Mouse (Mus musculus): ENCODE measurements around the gene Dab1. TPM values are rescaled to one million over a fixed set of nuclear protein-coding genes. Genes with fewer than 3 reads are reported as not detected.

Dab1 gene
- total RNA-seq, 2 experiments from 2014 or later = 0.57 to 1.2 TPM

DNA sequence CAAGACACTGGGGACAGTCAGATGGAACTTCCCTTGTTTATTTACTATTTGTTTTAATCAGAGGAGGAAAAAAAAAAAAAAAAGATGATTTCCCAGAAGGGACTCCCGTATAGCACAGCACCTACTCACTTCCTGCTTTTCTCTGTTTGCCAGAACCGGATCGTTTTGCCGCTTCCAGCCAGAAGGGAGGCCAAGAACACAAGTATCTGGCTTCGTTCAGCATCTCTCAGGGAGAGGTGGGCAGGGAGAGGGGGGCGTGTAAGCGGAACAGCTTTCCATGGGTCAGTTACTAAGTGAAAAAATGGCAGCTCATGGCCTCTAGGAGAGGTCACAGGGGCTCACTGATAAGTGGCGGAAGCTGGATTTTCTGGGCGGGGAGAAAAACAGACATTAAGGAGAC lies 836.0 kb downstream of the Dab1 start:
- DNase-seq = no peak

- DNase-seq = no peak
Measured at GRCm38 (mm10) chr4:104455760-104456159, 836.6 kb downstream of the Dab1 start.

- no peak for DNase-seq
Measured at GRCm38 (mm10) chr4:104456173-104456873, 837.2 kb downstream of the Dab1 start.

- DNase-seq = no peak
Measured at GRCm38 (mm10) chr4:104458726-104459125, 839.6 kb downstream of the Dab1 start.

GRCm38 (mm10) chr4:104461106-104462011 lies 842.2 kb downstream of the Dab1 start:
- no peak for DNase-seq

DNA sequence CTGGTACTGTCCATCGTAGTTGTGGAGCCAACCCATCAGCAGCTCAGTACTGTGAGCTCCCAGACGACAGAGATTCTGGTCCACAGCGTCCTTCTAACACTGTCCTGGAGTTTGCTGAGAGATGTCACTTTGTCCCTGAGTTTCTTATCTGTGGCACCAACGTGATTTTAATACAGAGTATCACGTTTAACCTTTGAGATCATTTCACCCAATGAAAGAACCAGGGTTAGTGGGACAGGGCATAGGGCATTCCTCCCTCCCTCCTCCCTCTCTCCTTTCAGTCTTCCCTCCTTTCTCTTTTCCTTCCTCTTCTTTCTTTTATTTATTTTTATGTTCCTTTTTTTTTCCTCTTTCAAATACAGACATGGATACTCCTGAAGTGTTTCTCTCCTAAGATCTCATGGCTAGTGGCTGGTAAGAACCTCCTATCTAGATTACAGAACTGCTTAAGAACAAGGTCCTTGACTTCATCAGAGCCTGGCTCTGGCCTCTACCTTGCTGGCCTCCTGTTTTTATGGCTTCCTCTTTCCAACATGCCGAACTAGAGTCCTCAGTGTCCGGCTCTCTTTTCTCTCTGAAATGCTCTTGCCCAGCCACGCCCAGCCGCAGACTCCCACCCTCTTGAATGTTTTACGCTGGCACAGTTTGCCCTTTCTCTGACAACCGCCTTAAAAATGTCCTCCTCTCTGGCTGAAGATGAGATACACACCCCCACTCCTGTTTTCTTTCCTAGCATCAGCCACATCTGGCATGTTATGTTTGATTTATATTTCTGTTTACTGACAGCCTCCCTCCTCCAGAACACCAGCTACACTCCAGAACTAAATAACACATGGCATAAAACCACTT lies 844.0 kb downstream of the Dab1 start:
- no peak for DNase-seq

GRCm38 (mm10) chr4:104463781-104464170 lies 844.6 kb downstream of the Dab1 start:
- DNase-seq = no peak

DNA sequence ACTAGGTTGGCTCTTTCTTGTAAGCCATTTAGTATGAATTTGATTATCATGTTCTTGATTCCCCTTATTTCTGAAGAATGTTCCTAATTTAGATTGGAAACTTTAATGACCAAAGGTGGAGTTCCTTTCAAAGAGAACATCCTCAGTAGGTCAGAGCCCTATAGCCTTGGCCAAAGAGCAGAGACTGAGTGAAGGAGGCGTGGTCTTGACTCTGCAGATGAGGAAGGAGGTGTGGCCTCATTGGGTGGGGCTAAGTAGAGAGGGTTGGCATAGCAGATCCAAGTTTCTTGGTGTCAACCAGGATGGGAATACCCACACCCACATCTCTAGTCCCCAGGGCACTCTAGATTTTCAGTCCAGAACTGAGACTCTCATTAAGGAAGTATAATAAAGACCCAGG lies 846.4 kb downstream of the Dab1 start:
- DNase-seq = no peak

- no peak for DNase-seq
Measured at GRCm38 (mm10) chr4:104468666-104469065, 849.5 kb downstream of the Dab1 start.

GRCm38 (mm10) chr4:104472915-104473314 lies 853.8 kb downstream of the Dab1 start:
- DNase-seq = no peak

- DNase-seq = no peak
Measured at GRCm38 (mm10) chr4:104476841-104477240, 857.7 kb downstream of the Dab1 start.

DNA sequence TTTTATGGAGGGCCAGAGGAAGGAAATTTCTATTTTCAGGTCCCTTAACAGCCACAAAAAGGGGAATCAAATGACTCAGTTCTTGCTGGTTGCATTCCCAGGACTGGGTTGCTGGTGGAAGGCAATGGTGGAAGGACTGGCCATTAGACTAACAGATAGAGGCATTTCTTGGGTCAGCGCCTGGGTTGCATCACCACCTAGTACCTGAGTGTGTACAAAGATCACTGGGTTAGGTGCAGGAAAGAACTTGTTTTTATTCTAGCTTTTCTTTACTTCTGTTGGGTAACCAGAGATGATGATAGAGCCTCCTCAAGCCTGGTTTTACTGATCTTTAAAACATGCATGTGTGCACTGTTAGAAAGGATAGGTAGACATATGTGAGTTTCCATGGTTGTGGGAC lies 864.8 kb downstream of the Dab1 start:
- peak; percentile 60 for DNase-seq

DNA sequence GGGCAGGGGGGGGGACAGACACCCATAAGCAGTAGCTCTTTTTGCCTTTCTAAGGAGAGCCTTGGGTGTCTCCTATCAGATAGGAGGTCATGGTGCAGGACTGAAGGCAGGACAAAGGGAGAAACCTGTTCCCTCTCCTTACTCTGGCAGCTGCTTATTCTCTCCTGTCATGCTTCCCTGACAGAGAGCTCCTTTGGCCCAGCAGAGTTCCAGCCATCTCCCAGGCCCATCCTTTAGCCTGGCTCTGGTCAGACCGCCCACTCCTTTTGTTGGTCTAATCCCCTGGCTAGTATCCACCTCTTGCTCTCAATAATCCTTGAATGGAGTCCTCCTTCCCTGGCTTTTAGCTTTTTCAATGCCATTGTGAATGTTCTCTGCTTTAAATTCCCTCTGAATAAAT lies 878.1 kb downstream of the Dab1 start:
- no peak for DNase-seq

- DNase-seq = no peak
Measured at GRCm38 (mm10) chr4:104500112-104500511, 881.0 kb downstream of the Dab1 start.

- DNase-seq = no peak
Measured at GRCm38 (mm10) chr4:104500646-104501045, 881.5 kb downstream of the Dab1 start.

DNA sequence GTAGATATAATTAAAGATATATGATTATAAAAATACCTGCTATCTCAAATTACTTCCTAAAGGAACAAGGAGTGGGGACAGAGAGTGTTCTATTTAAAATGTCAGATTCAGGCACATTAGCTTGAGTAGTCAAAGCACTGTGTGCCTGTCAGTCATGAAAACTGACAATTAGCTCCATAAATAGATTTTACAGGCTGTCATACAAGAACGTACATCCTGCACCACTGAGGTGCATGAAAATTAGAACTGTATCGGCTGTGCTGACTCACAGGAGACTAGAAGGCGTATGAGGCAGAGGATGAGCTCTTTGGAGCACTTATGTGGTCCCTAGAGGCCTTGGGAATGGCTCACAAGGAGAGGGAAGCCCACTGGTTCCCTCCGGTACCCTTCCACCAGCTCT lies 882.1 kb downstream of the Dab1 start:
- DNase-seq = no peak

DNA sequence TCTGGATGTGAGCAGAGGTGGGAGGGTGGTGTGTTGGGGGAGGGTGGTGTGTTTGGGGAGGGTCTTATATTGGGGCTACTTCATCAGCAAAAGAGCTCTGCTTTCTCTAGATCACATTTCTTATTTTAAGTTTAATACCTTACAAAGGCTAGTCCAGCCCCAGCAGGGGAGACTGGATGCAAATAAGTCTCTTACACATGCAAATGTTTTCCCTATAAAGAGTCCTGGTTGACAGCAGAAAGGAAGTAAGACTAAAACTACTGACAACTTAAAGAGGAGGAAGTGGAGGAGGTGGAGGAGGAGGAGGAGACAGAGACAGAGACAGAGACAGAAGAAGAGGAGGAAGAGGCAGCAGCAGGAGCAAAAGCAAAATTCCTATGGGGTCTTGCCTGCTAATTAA lies 885.8 kb downstream of the Dab1 start:
- no peak for DNase-seq

DNA sequence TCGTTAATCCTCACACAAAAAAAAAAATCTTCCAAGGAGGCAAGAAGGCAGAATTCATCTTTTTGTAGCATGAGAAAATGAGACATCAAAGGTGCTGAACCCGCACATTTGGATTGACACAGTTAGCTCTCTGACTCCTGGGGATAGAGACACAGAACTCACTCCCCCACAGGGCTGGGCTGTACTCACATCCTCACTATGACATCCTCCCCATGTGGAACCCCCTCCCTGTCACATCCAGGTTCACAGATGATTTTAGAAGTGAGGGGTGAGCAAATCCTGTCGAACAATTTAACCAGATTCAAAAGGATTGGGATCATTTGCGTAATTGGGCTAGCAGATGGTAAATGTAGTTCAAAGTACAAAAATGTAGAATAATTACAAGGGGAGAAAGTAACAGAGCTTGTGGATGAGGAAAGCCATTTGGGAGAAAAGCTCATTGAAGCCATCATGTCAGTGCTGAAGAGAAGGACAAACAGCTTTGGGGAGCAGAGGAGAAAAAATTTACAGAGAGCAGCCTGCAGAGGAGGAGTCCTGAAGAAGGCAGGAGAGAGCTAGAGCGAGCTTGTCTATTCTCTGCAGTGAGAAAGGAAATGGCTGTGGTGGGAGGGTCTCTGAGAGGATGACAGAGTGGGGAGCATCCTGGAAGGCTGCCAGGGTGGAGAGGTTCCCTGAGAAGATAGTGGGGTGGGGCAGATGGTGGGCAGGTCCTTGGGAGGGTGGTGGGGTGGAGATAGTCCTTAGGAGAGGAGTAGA lies 890.2 kb downstream of the Dab1 start:
- DNase-seq = no peak

DNA sequence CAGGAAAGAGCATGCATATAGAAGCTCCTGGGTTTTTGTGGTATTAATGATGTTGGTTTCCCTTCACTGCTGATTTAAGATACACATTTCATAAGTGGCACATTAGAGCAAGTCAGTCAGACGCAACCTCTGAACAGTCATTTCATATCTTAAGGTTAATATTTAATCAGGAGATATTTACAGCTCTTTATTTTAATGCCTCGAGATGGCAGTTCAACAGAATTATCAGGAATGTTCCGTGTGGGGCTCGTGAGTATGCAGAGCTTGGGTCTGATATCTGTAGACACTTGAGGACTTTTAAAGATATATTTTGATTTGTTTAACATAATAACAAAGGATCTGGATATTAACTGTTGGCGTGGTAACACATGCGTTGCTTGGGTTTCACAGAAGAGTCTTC lies 892.7 kb downstream of the Dab1 start:
- DNase-seq = no peak

DNA sequence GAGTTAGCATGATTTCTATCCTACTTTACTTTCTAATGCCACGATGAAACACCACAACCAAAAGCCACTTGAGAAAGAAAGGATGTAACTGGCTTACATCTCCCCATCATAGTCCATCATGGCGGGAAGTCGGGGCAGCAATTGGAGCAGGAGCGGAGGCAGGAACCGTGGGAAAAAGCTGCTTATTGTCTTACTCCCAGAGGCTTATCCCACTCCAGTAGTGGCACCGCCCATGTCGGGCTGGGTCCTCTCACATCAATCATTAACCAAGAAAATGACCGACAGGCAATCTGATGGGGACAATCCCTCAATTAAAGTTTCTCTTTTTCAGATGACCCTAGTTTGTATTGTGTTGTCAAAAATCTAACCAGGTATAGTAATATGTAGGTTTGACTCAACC lies 893.4 kb downstream of the Dab1 start:
- DNase-seq = no peak

DNA sequence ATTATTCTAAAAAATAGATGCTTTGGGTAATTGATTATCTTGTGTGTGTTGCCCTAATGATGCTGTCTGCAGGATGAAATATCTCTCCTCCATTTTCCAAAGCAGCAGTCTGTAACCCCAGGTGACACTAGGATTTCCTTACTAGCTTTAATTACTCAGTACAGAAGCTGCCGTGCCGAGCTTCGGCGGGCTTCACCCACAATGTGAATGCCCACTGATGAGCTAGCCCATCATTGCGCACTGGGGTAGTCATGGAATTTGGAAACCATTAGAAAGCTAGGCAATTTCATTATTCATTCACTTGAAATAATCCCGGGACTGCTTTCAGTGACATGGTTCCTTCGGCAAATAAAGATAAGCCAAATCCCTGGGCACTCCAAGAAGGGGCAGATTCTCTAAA lies 894.5 kb downstream of the Dab1 start:
- no peak for DNase-seq

GRCm38 (mm10) chr4:104514568-104515000 lies 895.4 kb downstream of the Dab1 start:
- DNase-seq = peak; percentile 49

All from adrenal gland, postnatal 10 days (tissue).